Mouse (Mus musculus): ENCODE measurements around the gene Tmem120b. TPM values are rescaled to one million over a fixed set of nuclear protein-coding genes. Genes with fewer than 3 reads are reported as not detected.
"Not testable (repeated sequence)": the region's sequence is repeated elsewhere in the genome, so short reads cannot be mapped to it uniquely, and the experiment has no call there.

The Tmem120b gene
- polyA plus RNA-seq, 1 experiment, result 9.9 TPM

DNA sequence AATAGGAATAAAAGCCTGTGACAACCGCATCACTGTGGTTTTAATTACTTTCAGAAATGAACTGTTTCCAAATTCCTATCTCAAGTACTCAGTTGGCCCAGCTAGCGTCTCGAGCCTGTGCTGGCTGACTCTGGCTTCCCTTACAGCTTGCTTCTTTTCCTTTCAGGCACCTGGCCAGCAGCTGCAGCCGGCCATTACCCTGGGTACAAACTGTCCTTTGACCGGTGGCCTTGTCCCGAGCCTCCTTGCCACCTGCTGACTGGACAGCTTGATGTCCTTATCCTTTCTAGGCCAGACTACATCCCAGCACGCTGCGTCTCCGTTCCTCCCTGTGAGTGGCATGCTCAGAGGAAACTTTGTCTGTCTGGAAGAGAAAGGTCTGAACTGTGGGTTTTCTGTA, 17.3 kb upstream of the Tmem120b start:
- Histone ChIP-seq H3K27me3 (replicated peaks; ENCODE audit: control insufficient read depth, insufficient read depth, low read length) (no peaks in the 10 kb centered on the region), H3K4me1 (ENCODE audit: control insufficient read depth, insufficient read depth, low read length) (no peaks in the 10 kb centered on the region), H3K27ac (ENCODE audit: insufficient read depth, low read depth, low read length) (no peak overlapping the region), H3K4me3 (ENCODE audit: insufficient read depth, low read depth, low read length) (no peak overlapping the region), H3K36me3 (ENCODE audit: control insufficient read depth, insufficient read depth, low read length) (no peaks in the 10 kb centered on the region)
- peak; percentile 88 for DNase-seq
- TF ChIP-seq CTCF (conservative IDR thresholded peaks at IDR 0.05; ENCODE audit: insufficient read depth, insufficient read length, low read depth, low read length) (no peak), POLR2A (IDR thresholded peaks at IDR 0.05; ENCODE audit: low read depth, low read length) (no peak)
- 39% methylated on average over 9 of the region's 9 CpGs for WGBS

DNA sequence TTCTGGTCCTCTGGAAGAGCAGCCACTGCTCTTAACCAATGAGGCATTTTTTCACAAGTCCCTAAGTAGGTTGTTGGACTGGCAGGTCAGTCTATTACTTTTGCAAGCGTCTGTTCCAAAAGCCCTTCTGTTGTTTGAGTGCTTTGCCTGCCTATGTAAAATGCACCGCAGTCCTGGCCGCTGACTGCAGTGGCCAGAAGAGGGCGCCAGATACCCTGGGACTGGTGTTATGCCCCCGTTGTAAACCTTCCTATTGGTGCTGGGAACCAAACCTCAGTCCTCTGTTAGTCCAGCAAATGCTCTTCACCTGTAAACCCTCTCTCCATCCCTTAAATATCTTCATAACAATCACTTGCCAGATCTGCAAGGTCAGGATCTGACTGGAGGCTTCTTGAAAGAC, 16.5 kb upstream of the Tmem120b start:
- no peak overlapping the region for H3K4me3 ChIP-seq (ENCODE audit: insufficient read depth, low read depth, low read length)
- H3K27me3 ChIP-seq (replicated peaks; ENCODE audit: control insufficient read depth, insufficient read depth, low read length), result no peaks in the 10 kb centered on the region
- WGBS, result 90% methylated on average over 5 of the region's 5 CpGs
- DNase-seq, result no peak
- no peak overlapping the region for H3K27ac ChIP-seq (ENCODE audit: insufficient read depth, low read depth, low read length)
- TF ChIP-seq CTCF (conservative IDR thresholded peaks at IDR 0.05; ENCODE audit: insufficient read depth, insufficient read length, low read depth, low read length) (0 out of 2 replicates have a peak, but pooled peaks have one; percentile 9), POLR2A (IDR thresholded peaks at IDR 0.05; ENCODE audit: low read depth, low read length) (no peak)
- no peaks in the 10 kb centered on the region for H3K4me1 ChIP-seq (ENCODE audit: control insufficient read depth, insufficient read depth, low read length)
- no peaks in the 10 kb centered on the region for H3K36me3 ChIP-seq (ENCODE audit: control insufficient read depth, insufficient read depth, low read length)

GRCm38 (mm10) chr5:123057366-123058250, 10.6 kb upstream of the Tmem120b start:
- peak overlapping the region; percentile 33 for H3K4me3 ChIP-seq (ENCODE audit: insufficient read depth, low read depth, low read length)
- peak; percentile 100 for DNase-seq
- peak; percentile 78 for TF ChIP-seq POLR2A (IDR thresholded peaks at IDR 0.05; ENCODE audit: low read depth, low read length)
- peak; percentile 41; the same call in 1 of the 2 replicates for TF ChIP-seq CTCF (conservative IDR thresholded peaks at IDR 0.05; ENCODE audit: insufficient read depth, insufficient read length, low read depth, low read length)
- 8% methylated on average over 48 of the region's 48 CpGs for WGBS
- H3K4me1 ChIP-seq (ENCODE audit: control insufficient read depth, insufficient read depth, low read length), result peaks cover 7% of the 10 kb centered on the region; the same call in 1 of the 2 replicates
- H3K27me3 ChIP-seq (replicated peaks; ENCODE audit: control insufficient read depth, insufficient read depth, low read length), result no peaks in the 10 kb centered on the region
- peak overlapping the region; percentile 7 for H3K27ac ChIP-seq (ENCODE audit: insufficient read depth, low read depth, low read length)
- H3K36me3 ChIP-seq (ENCODE audit: control insufficient read depth, insufficient read depth, low read length), result no peaks in the 10 kb centered on the region

GRCm38 (mm10) chr5:123058251-123059102, 9.7 kb upstream of the Tmem120b start:
- 29% methylated on average over 16 of the region's 16 CpGs for WGBS
- H3K36me3 ChIP-seq (ENCODE audit: control insufficient read depth, insufficient read depth, low read length), result no peaks in the 10 kb centered on the region
- H3K27ac ChIP-seq (ENCODE audit: insufficient read depth, low read depth, low read length), result peak overlapping the region; percentile 7
- DNase-seq, result no peak
- TF ChIP-seq CTCF (conservative IDR thresholded peaks at IDR 0.05; ENCODE audit: insufficient read depth, insufficient read length, low read depth, low read length) (no peak), POLR2A (IDR thresholded peaks at IDR 0.05; ENCODE audit: low read depth, low read length) (no peak)
- peaks cover 7% of the 10 kb centered on the region; the same call in 1 of the 2 replicates for H3K4me1 ChIP-seq (ENCODE audit: control insufficient read depth, insufficient read depth, low read length)
- no peaks in the 10 kb centered on the region for H3K27me3 ChIP-seq (replicated peaks; ENCODE audit: control insufficient read depth, insufficient read depth, low read length)
- H3K4me3 ChIP-seq (ENCODE audit: insufficient read depth, low read depth, low read length), result peak overlapping the region; percentile 33

DNA sequence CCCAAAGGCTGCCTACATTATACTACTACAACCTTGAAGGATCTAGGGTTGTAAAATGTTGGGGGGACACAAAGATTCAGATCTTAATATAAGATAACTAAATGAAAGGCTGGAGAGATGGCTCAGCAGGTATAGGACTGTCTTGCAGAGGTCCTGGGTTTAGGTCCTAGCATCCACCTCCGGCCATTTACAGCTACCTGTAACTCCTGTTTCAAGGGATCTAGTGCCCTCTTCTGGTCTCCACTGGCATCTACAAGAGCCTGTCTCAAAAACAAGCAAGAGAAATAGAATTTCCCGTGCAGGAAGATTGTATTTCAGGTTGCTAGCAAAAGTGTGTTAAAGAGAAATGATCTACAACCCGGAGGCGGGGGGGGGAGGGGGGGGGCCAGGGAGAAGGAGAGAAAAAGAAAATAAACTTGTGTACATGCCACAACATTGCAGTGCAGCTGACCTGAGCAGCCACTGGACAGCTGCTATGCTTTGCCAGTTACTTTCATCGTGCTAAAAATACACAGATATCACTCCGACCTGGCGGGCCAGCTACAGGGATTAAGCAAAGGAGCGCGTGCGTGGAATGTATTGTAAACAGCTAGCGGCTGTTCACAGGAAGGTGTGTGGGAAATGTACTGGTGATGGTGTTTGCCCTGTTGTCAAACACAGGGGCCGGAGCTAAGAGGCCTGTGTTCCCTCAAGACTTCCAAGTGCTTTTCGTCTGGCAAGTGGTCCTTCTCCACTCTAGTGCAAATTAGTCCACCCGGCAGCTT, 8.3 kb upstream of the Tmem120b start:
- H3K36me3 ChIP-seq (ENCODE audit: control insufficient read depth, insufficient read depth, low read length), result no peaks in the 10 kb centered on the region
- 20% methylated on average over 14 of the region's 14 CpGs for WGBS
- no peak overlapping the region for H3K4me3 ChIP-seq (ENCODE audit: insufficient read depth, low read depth, low read length)
- peaks cover 7% of the 10 kb centered on the region; the same call in 1 of the 2 replicates for H3K4me1 ChIP-seq (ENCODE audit: control insufficient read depth, insufficient read depth, low read length)
- H3K27me3 ChIP-seq (replicated peaks; ENCODE audit: control insufficient read depth, insufficient read depth, low read length), result no peaks in the 10 kb centered on the region
- peak; percentile 79 for DNase-seq
- no peak for TF ChIP-seq POLR2A (IDR thresholded peaks at IDR 0.05; ENCODE audit: low read depth, low read length)
- peak; percentile 60 for TF ChIP-seq CTCF (conservative IDR thresholded peaks at IDR 0.05; ENCODE audit: insufficient read depth, insufficient read length, low read depth, low read length)
- peak overlapping the region; percentile 19; the same call in 1 of the 2 replicates for H3K27ac ChIP-seq (ENCODE audit: insufficient read depth, low read depth, low read length)

GRCm38 (mm10) chr5:123060706-123061401, 7.4 kb upstream of the Tmem120b start:
- peak; percentile 48 for DNase-seq
- 40% methylated on average over 9 of the region's 9 CpGs for whole genome bisulfite sequencing

DNA sequence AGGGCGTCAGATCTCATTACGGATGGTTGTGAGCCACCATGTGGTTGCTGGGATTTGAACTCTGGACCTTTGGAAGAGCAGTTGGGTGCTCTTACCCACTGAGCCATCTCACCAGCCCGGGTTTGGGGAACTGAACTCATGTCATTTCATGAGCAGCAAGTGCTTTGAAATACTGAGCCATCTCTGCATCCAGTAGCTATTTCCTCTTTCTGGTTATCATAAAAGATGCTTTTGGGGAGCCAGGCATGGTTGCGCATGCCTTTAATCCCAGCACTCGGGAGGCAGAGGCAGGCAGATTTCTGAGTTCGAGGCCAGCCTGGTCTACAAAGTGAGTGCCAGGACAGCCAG, 6.8 kb upstream of the Tmem120b start:
- H3K36me3 ChIP-seq (ENCODE audit: control insufficient read depth, insufficient read depth, low read length); H3K27me3 ChIP-seq (replicated peaks; ENCODE audit: control insufficient read depth, insufficient read depth, low read length); H3K4me3 ChIP-seq (ENCODE audit: insufficient read depth, low read depth, low read length); H3K27ac ChIP-seq (ENCODE audit: insufficient read depth, low read depth, low read length); DNase-seq; H3K4me1 ChIP-seq (ENCODE audit: control insufficient read depth, insufficient read depth, low read length): not testable (repeated sequence)
- WGBS, result 72% methylated on average over 6 of the region's 6 CpGs

More at GRCm38 (mm10) chr5:123060706-123061401, 7.4 kb upstream of the Tmem120b start:
- Histone ChIP-seq H3K27me3 (replicated peaks; ENCODE audit: control insufficient read depth, insufficient read depth, low read length) (no peaks in the 10 kb centered on the region), H3K4me1 (ENCODE audit: control insufficient read depth, insufficient read depth, low read length) (peaks cover 7% of the 10 kb centered on the region; the same call in 1 of the 2 replicates), H3K36me3 (ENCODE audit: control insufficient read depth, insufficient read depth, low read length) (no peaks in the 10 kb centered on the region), H3K27ac (ENCODE audit: insufficient read depth, low read depth, low read length) (no peak overlapping the region), H3K4me3 (ENCODE audit: insufficient read depth, low read depth, low read length) (no peak overlapping the region)
- TF ChIP-seq POLR2A (IDR thresholded peaks at IDR 0.05; ENCODE audit: low read depth, low read length), result no peak
- no peak for TF ChIP-seq CTCF (conservative IDR thresholded peaks at IDR 0.05; ENCODE audit: insufficient read depth, insufficient read length, low read depth, low read length)
